Mouse (Mus musculus) lung, postnatal 4 days (tissue): ENCODE measurements around the gene Nucb2.

Experiments
- DNase-seq, 2 experiments: peaks; one replicate each; pipeline ENCODE4 v3.0.0; 2021

Nucb2 gene

GRCm38 (mm10) chr7:116503879-116504817 lies at the start of gene Nucb2:
Gene Nucb2, plus strand, starts transcription at chr7:116504369.
- peak; percentile 99 for DNase-seq

- no peak for DNase-seq
Observed at GRCm38 (mm10) chr7:116456964-116457363, 47.2 kb upstream of the Nucb2 start.

GRCm38 (mm10) chr7:116457391-116457790 lies 46.8 kb upstream of the Nucb2 start:
- peak; percentile 45 to 75 for DNase-seq

- DNase-seq: peak in 1 of 2 experiments; percentile 38
Observed at GRCm38 (mm10) chr7:116458985-116459441, 45.2 kb upstream of the Nucb2 start.

- peak; percentile 32 to 47 for DNase-seq
Observed at GRCm38 (mm10) chr7:116462114-116462513, 42.1 kb upstream of the Nucb2 start.

- DNase-seq: no peak
Observed at GRCm38 (mm10) chr7:116475836-116476235, 28.3 kb upstream of the Nucb2 start.

- no peak for DNase-seq
Observed at GRCm38 (mm10) chr7:116476264-116476663, 27.9 kb upstream of the Nucb2 start.

GRCm38 (mm10) chr7:116483106-116483505 lies 21.1 kb upstream of the Nucb2 start:
- no peak for DNase-seq

GRCm38 (mm10) chr7:116483782-116484181 lies 20.4 kb upstream of the Nucb2 start:
- peak; percentile 28 to 32 for DNase-seq

- DNase-seq: peak; percentile 23 to 43
Observed at GRCm38 (mm10) chr7:116484213-116484612, 20.0 kb upstream of the Nucb2 start.

GRCm38 (mm10) chr7:116485062-116485601 lies 19.0 kb upstream of the Nucb2 start:
- DNase-seq: no peak

- DNase-seq: no peak
Observed at GRCm38 (mm10) chr7:116491113-116491512, 13.1 kb upstream of the Nucb2 start.

GRCm38 (mm10) chr7:116493267-116494003 lies 10.7 kb upstream of the Nucb2 start:
- DNase-seq: no peak

GRCm38 (mm10) chr7:116494618-116495017 lies 9.6 kb upstream of the Nucb2 start:
- peak; percentile 27 to 30 for DNase-seq

GRCm38 (mm10) chr7:116496760-116497159 lies 7.4 kb upstream of the Nucb2 start:
- DNase-seq: no peak

- DNase-seq: no peak
Observed at GRCm38 (mm10) chr7:116504818-116505170, 625 bp downstream of the Nucb2 start.

- DNase-seq: peak in 1 of 2 experiments; percentile 33
Observed at GRCm38 (mm10) chr7:116514030-116514429, 9.9 kb downstream of the Nucb2 start.

GRCm38 (mm10) chr7:116514546-116514945 lies 10.4 kb downstream of the Nucb2 start:
- peak; percentile 34 to 61 for DNase-seq

- DNase-seq: peak; percentile 23 to 36
Observed at GRCm38 (mm10) chr7:116515059-116515458, 10.9 kb downstream of the Nucb2 start.

- peak; percentile 10 to 40 for DNase-seq
Observed at GRCm38 (mm10) chr7:116515514-116516135, 11.5 kb downstream of the Nucb2 start.

- no peak for DNase-seq
Observed at GRCm38 (mm10) chr7:116517240-116517639, 13.1 kb downstream of the Nucb2 start.

GRCm38 (mm10) chr7:116518155-116518554 lies 14.0 kb downstream of the Nucb2 start:
- no peak for DNase-seq

- DNase-seq: peak; percentile 31 to 38
Observed at GRCm38 (mm10) chr7:116519805-116520204, 15.6 kb downstream of the Nucb2 start.
